Mouse (Mus musculus) duodenum, adult 2 months (tissue): ENCODE results near the gene Dhfr. TPM values are rescaled to one million over a fixed set of nuclear protein-coding genes. Genes with fewer than 3 reads are reported as not detected.

Source experiments
- polyA plus RNA-seq: library from polyadenylated mRNA; depleted of rRNA; stranded (reverse); fragments of >200 nt; gene quantifications from 2 replicates; pipeline ENCODE4 v1.2.3, GENCODE M21; 2012; ENCODE audit warnings: low replicate concordance; rRNA removed

Dhfr gene
- polyA plus RNA-seq: 1.4 and 2.1 TPM in 2 replicates

GRCm38 (mm10) chr13:92354456-92355271 is at the start of gene Dhfr, which contains the start of gene Msh3:
Dhfr (plus strand) TSS chr13:92354726.
Msh3 (minus strand) TSS chr13:92355003.

GRCm38 (mm10) chr13:92305680-92306079 is 48.8 kb upstream of the Dhfr start, which contains the start of gene Gm20379:
Gm20379 (plus strand) TSS chr13:92305980.

GRCm38 (mm10) chr13:92425758-92426264 is 71.3 kb downstream of the Dhfr start, which contains the start of gene Ankrd34b:
Ankrd34b (plus strand) TSS chr13:92425896.

Other genes with a start within 250 kb of the Dhfr start
- 4.6 and 9.8 TPM in 2 replicates for gene Rasgrf2, start 223.1 kb upstream of the Dhfr start, polyA plus RNA-seq
- not detected in 2 replicates for gene Gm20379, start 48.7 kb upstream of the Dhfr start, polyA plus RNA-seq
- 2.0 and 4.0 TPM in 2 replicates for gene Msh3, start 277 bp downstream of the Dhfr start, polyA plus RNA-seq
- not detected in 2 replicates for gene Ankrd34b, start 71.2 kb downstream of the Dhfr start, polyA plus RNA-seq
- gene Fam151b, start 129.3 kb downstream of the Dhfr start, polyA plus RNA-seq: 0.79 and 1.0 TPM in 2 replicates
- 0.32 and 0.36 TPM in 2 replicates for gene Zfyve16, start 176.1 kb downstream of the Dhfr start, polyA plus RNA-seq
- not detected in 2 replicates for gene Spz1, start 221.4 kb downstream of the Dhfr start, polyA plus RNA-seq